Mouse (Mus musculus): ENCODE measurements around the gene Optn. TPM values are rescaled to one million over a fixed set of nuclear protein-coding genes. Genes with fewer than 3 reads are reported as not detected.

Gene Optn
- polyA plus RNA-seq, 1 experiment: 13.3 TPM

GRCm38 (mm10) chr2:5080053-5080787 lies 16.4 kb upstream of the Optn start:
- H3K4me1 ChIP-seq (ENCODE audit: control insufficient read depth, insufficient read depth, low read length): peaks cover 12% of the 10 kb centered on the region
- H3K4me3 ChIP-seq (ENCODE audit: low read depth, low read length): 0 out of 2 replicates have a peak overlapping the region, but pooled peaks have one; percentile 12
- H3K9me3 ChIP-seq (replicated peaks; ENCODE audit: control insufficient read depth, insufficient read depth, low read length, poor library complexity, severe bottlenecking): no peaks in the 10 kb centered on the region
- H3K36me3 ChIP-seq (ENCODE audit: control insufficient read depth, insufficient read depth, low read length, poor library complexity, severe bottlenecking): no peaks in the 10 kb centered on the region
- H3K27ac ChIP-seq (ENCODE audit: insufficient read depth, low read length): no peak overlapping the region
- TF ChIP-seq CTCF (IDR thresholded peaks at IDR 0.05; ENCODE audit: low read depth, low read length): peak; percentile 60
- no peak for TF ChIP-seq EP300 (IDR thresholded peaks at IDR 0.05; ENCODE audit: insufficient read depth, low read depth, low read length)
- TF ChIP-seq POLR2A (IDR thresholded peaks at IDR 0.05; ENCODE audit: insufficient read depth, low read length): no peak
- peak overlapping the region; percentile 17 for H3K9ac ChIP-seq (ENCODE audit: low read depth, poor library complexity, severe bottlenecking)
- H3K27me3 ChIP-seq (ENCODE audit: control insufficient read depth, insufficient read depth, low read length, poor library complexity, severe bottlenecking): no peaks in the 10 kb centered on the region

- H3K4me3 ChIP-seq (ENCODE audit: low read depth, low read length): no peak overlapping the region
- no peaks in the 10 kb centered on the region for H3K9me3 ChIP-seq (replicated peaks; ENCODE audit: control insufficient read depth, insufficient read depth, low read length, poor library complexity, severe bottlenecking)
- TF ChIP-seq CTCF (IDR thresholded peaks at IDR 0.05; ENCODE audit: low read depth, low read length) (no peak), POLR2A (IDR thresholded peaks at IDR 0.05; ENCODE audit: insufficient read depth, low read length) (no peak), EP300 (IDR thresholded peaks at IDR 0.05; ENCODE audit: insufficient read depth, low read depth, low read length) (0 out of 2 replicates have a peak, but pooled peaks have one; percentile 48)
- H3K4me1 ChIP-seq (ENCODE audit: control insufficient read depth, insufficient read depth, low read length): peaks cover 14% of the 10 kb centered on the region
- H3K27ac ChIP-seq (ENCODE audit: insufficient read depth, low read length): peak overlapping the region; percentile 84
- no peak overlapping the region for H3K9ac ChIP-seq (ENCODE audit: low read depth, poor library complexity, severe bottlenecking)
- no peaks in the 10 kb centered on the region for H3K27me3 ChIP-seq (ENCODE audit: control insufficient read depth, insufficient read depth, low read length, poor library complexity, severe bottlenecking)
- H3K36me3 ChIP-seq (ENCODE audit: control insufficient read depth, insufficient read depth, low read length, poor library complexity, severe bottlenecking): no peaks in the 10 kb centered on the region
Observed at GRCm38 (mm10) chr2:5077937-5078336, 14.1 kb upstream of the Optn start.

GRCm38 (mm10) chr2:5077490-5077889 lies 13.6 kb upstream of the Optn start:
- Histone ChIP-seq H3K9ac (ENCODE audit: low read depth, poor library complexity, severe bottlenecking) (no peak overlapping the region), H3K9me3 (replicated peaks; ENCODE audit: control insufficient read depth, insufficient read depth, low read length, poor library complexity, severe bottlenecking) (no peaks in the 10 kb centered on the region), H3K4me1 (ENCODE audit: control insufficient read depth, insufficient read depth, low read length) (peaks cover 14% of the 10 kb centered on the region), H3K36me3 (ENCODE audit: control insufficient read depth, insufficient read depth, low read length, poor library complexity, severe bottlenecking) (no peaks in the 10 kb centered on the region), H3K27me3 (ENCODE audit: control insufficient read depth, insufficient read depth, low read length, poor library complexity, severe bottlenecking) (no peaks in the 10 kb centered on the region), H3K27ac (ENCODE audit: insufficient read depth, low read length) (peak overlapping the region; percentile 84), H3K4me3 (ENCODE audit: low read depth, low read length) (no peak overlapping the region)
- TF ChIP-seq CTCF (IDR thresholded peaks at IDR 0.05; ENCODE audit: low read depth, low read length): no peak
- TF ChIP-seq POLR2A (IDR thresholded peaks at IDR 0.05; ENCODE audit: insufficient read depth, low read length): no peak
- no peak for TF ChIP-seq EP300 (IDR thresholded peaks at IDR 0.05; ENCODE audit: insufficient read depth, low read depth, low read length)

- H3K27ac ChIP-seq (ENCODE audit: insufficient read depth, low read length): peak overlapping the region; percentile 76
Observed at GRCm38 (mm10) chr2:5075856-5076255, 12.0 kb upstream of the Optn start.

GRCm38 (mm10) chr2:5075432-5075831 lies 11.6 kb upstream of the Optn start:
- H3K27ac ChIP-seq (ENCODE audit: insufficient read depth, low read length): peak overlapping the region; percentile 53
- no peaks in the 10 kb centered on the region for H3K27me3 ChIP-seq (ENCODE audit: control insufficient read depth, insufficient read depth, low read length, poor library complexity, severe bottlenecking)
- H3K4me1 ChIP-seq (ENCODE audit: control insufficient read depth, insufficient read depth, low read length): peaks cover 14% of the 10 kb centered on the region
- H3K9me3 ChIP-seq (replicated peaks; ENCODE audit: control insufficient read depth, insufficient read depth, low read length, poor library complexity, severe bottlenecking): no peaks in the 10 kb centered on the region
- H3K9ac ChIP-seq (ENCODE audit: low read depth, poor library complexity, severe bottlenecking): no peak overlapping the region
- no peak for TF ChIP-seq EP300 (IDR thresholded peaks at IDR 0.05; ENCODE audit: insufficient read depth, low read depth, low read length)
- no peak for TF ChIP-seq POLR2A (IDR thresholded peaks at IDR 0.05; ENCODE audit: insufficient read depth, low read length)
- TF ChIP-seq CTCF (IDR thresholded peaks at IDR 0.05; ENCODE audit: low read depth, low read length): no peak
- no peaks in the 10 kb centered on the region for H3K36me3 ChIP-seq (ENCODE audit: control insufficient read depth, insufficient read depth, low read length, poor library complexity, severe bottlenecking)
- H3K4me3 ChIP-seq (ENCODE audit: low read depth, low read length): no peak overlapping the region

More at GRCm38 (mm10) chr2:5075856-5076255, 12.0 kb upstream of the Optn start:
- Histone ChIP-seq H3K36me3 (ENCODE audit: control insufficient read depth, insufficient read depth, low read length, poor library complexity, severe bottlenecking) (no peaks in the 10 kb centered on the region), H3K9me3 (replicated peaks; ENCODE audit: control insufficient read depth, insufficient read depth, low read length, poor library complexity, severe bottlenecking) (no peaks in the 10 kb centered on the region), H3K9ac (ENCODE audit: low read depth, poor library complexity, severe bottlenecking) (no peak overlapping the region), H3K4me3 (ENCODE audit: low read depth, low read length) (no peak overlapping the region), H3K4me1 (ENCODE audit: control insufficient read depth, insufficient read depth, low read length) (peaks cover 14% of the 10 kb centered on the region), H3K27me3 (ENCODE audit: control insufficient read depth, insufficient read depth, low read length, poor library complexity, severe bottlenecking) (no peaks in the 10 kb centered on the region)
- TF ChIP-seq EP300 (IDR thresholded peaks at IDR 0.05; ENCODE audit: insufficient read depth, low read depth, low read length) (no peak), POLR2A (IDR thresholded peaks at IDR 0.05; ENCODE audit: insufficient read depth, low read length) (no peak), CTCF (IDR thresholded peaks at IDR 0.05; ENCODE audit: low read depth, low read length) (no peak)

- Histone ChIP-seq H3K4me3 (ENCODE audit: low read depth, low read length) (no peak overlapping the region), H3K9ac (ENCODE audit: low read depth, poor library complexity, severe bottlenecking) (no peak overlapping the region), H3K9me3 (replicated peaks; ENCODE audit: control insufficient read depth, insufficient read depth, low read length, poor library complexity, severe bottlenecking) (peaks cover 2% of the 10 kb centered on the region; the same call in 1 of the 2 replicates), H3K36me3 (ENCODE audit: control insufficient read depth, insufficient read depth, low read length, poor library complexity, severe bottlenecking) (no peaks in the 10 kb centered on the region), H3K4me1 (ENCODE audit: control insufficient read depth, insufficient read depth, low read length) (peaks cover 14% of the 10 kb centered on the region), H3K27me3 (ENCODE audit: control insufficient read depth, insufficient read depth, low read length, poor library complexity, severe bottlenecking) (no peaks in the 10 kb centered on the region), H3K27ac (ENCODE audit: insufficient read depth, low read length) (no peak overlapping the region)
- no peak for TF ChIP-seq EP300 (IDR thresholded peaks at IDR 0.05; ENCODE audit: insufficient read depth, low read depth, low read length)
- no peak for TF ChIP-seq POLR2A (IDR thresholded peaks at IDR 0.05; ENCODE audit: insufficient read depth, low read length)
- no peak for TF ChIP-seq CTCF (IDR thresholded peaks at IDR 0.05; ENCODE audit: low read depth, low read length)
Observed at GRCm38 (mm10) chr2:5073785-5074184, 9.9 kb upstream of the Optn start.

Measured in ES-Bruce4 (cell line).